Mouse (Mus musculus): ENCODE data around the gene Slc48a1.

DNA sequence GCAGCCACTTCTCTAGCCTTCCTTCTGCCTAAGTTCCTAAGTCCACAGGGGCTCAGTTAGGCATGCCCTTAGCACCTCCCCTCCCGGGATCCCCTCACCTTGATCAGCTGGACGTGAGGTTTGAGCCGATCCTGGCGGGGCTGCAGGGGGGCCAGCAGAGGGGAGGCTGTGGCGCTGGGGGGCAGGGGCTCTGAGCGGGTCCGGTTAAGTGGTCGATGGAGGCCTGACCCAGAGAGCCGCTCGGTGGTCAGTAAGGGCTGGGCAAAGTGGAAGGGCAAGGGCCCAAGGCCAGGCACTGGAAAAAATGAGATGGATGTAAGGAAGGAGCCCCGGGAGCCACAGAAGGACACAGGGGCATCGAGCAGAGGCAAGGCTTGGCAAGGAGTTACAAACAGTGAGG lies 29.5 kb downstream of the Slc48a1 start:
- TF ChIP-seq POLR2A (IDR thresholded peaks at IDR 0.05; ENCODE audit: borderline replicate concordance, insufficient read depth, low read length): no peak
- no peak for TF ChIP-seq CTCF (IDR thresholded peaks at IDR 0.05; ENCODE audit: borderline replicate concordance, insufficient read depth, low read depth, low read length)
